Mouse (Mus musculus) limb, embryonic 13.5 days (tissue): ENCODE measurements at regions not wholly inside any gene's neighbourhood (a gene's known extent, or its start where the extent isn't known, plus 50 kb on each side); places are given as distances from the start of the nearest gene placed in this dataset.

Experiments used
- ATAC-seq: fragments of 200-750 bp; cut with Nextera tagmentation; 2 replicates; pipeline ENCODE4 v1.8.0; 2017; ENCODE audit warnings: low read depth, moderate number of reproducible peaks, moderate TSS enrichment; ENCODE audit not compliant: low FRiP score
- H3K27ac ChIP-seq: fragments of 300-500 bp; sonication (generic); 2 replicates; pipeline ENCODE4 v1.5.1; 2015; ENCODE audit warnings: inconsistent platforms, mild to moderate bottlenecking, moderate library complexity
- H3K27me3 ChIP-seq: fragments of 300-500 bp; sonication (generic); 2 replicates; pipeline ENCODE4 v1.6.1; 2015; ENCODE audit warnings: mild to moderate bottlenecking, inconsistent platforms
- H3K36me3 ChIP-seq: fragments of 300-500 bp; sonication (generic); 2 replicates; pipeline ENCODE4 v1.6.1; 2015; ENCODE audit warnings: inconsistent platforms, mild to moderate bottlenecking, moderate library complexity
- H3K4me1 ChIP-seq: fragments of 300-500 bp; sonication (generic); 2 replicates; pipeline ENCODE4 v1.6.1; 2015; ENCODE audit warnings: inconsistent platforms
- H3K4me2 ChIP-seq: fragments of 300-500 bp; sonication (generic); replicated peaks from 2 replicates; pipeline ENCODE4 v1.6.1; 2015; ENCODE audit warnings: inconsistent platforms, mild to moderate bottlenecking, moderate library complexity
- H3K4me3 ChIP-seq: fragments of 300-500 bp; sonication (generic); 2 replicates; pipeline ENCODE4 v1.5.1; 2015; ENCODE audit warnings: moderate library complexity, mild to moderate bottlenecking, inconsistent platforms
- H3K9ac ChIP-seq: fragments of 300-500 bp; sonication (generic); 2 replicates; pipeline ENCODE4 v1.6.1; 2015; ENCODE audit warnings: mild to moderate bottlenecking, inconsistent platforms
- H3K9me3 ChIP-seq: fragments of 300-500 bp; sonication (generic); 2 replicates; pipeline ENCODE4 v1.6.1; 2016; ENCODE audit warnings: inconsistent platforms
- WGBS: fragments of 180-500 bp; shearing (Covaris S2); methylation state at CpG from one replicate; pipeline ENCODE4 v1.1.7; 2015; 5-methylcytosine and 5-hydroxymethylcytosine counted together

GRCm38 (mm10) chr9:61815995-61816394 is 98.3 kb downstream of the Rplp1 start:
- no peak overlapping the region for H3K4me3 ChIP-seq
- no peak overlapping the region for H3K9ac ChIP-seq
- WGBS = 26% methylated on average over 10 of the region's 10 CpGs
- H3K4me1 ChIP-seq = peaks cover 13% of the 10 kb centered on the region
- H3K27ac ChIP-seq = no peak overlapping the region
- H3K36me3 ChIP-seq = no peaks in the 10 kb centered on the region
- no peaks in the 10 kb centered on the region for H3K9me3 ChIP-seq
- no peak overlapping the region for H3K4me2 ChIP-seq
- ATAC-seq = no peak
- peaks cover 3% of the 10 kb centered on the region for H3K27me3 ChIP-seq

- H3K4me1 ChIP-seq = peaks cover 18% of the 10 kb centered on the region
- H3K4me2 ChIP-seq = no peak overlapping the region
- H3K36me3 ChIP-seq = no peaks in the 10 kb centered on the region
- WGBS = 83% methylated on average over 3 of the region's 3 CpGs
- H3K27me3 ChIP-seq = peaks cover 3% of the 10 kb centered on the region
- H3K9ac ChIP-seq = no peak overlapping the region
- no peaks in the 10 kb centered on the region for H3K9me3 ChIP-seq
- no peak for ATAC-seq
- no peak overlapping the region for H3K4me3 ChIP-seq
- H3K27ac ChIP-seq = no peak overlapping the region
Observed at GRCm38 (mm10) chr9:61813291-61813690, 101.1 kb downstream of the Rplp1 start.

GRCm38 (mm10) chr9:61812315-61812714 is 102.0 kb downstream of the Rplp1 start:
- peaks cover 22% of the 10 kb centered on the region for H3K4me1 ChIP-seq
- H3K27ac ChIP-seq = no peak overlapping the region
- H3K9me3 ChIP-seq = no peaks in the 10 kb centered on the region
- no peak overlapping the region for H3K4me2 ChIP-seq
- no peak for ATAC-seq
- H3K36me3 ChIP-seq = no peaks in the 10 kb centered on the region
- peaks cover 3% of the 10 kb centered on the region for H3K27me3 ChIP-seq
- H3K9ac ChIP-seq = no peak overlapping the region
- no peak overlapping the region for H3K4me3 ChIP-seq
- 91% methylated on average over 9 of the region's 9 CpGs for WGBS

GRCm38 (mm10) chr9:61810456-61810855 is 103.9 kb downstream of the Rplp1 start:
- Histone ChIP-seq H3K27ac (no peak overlapping the region), H3K36me3 (no peaks in the 10 kb centered on the region), H3K9me3 (no peaks in the 10 kb centered on the region), H3K27me3 (no peaks in the 10 kb centered on the region), H3K4me1 (peaks cover 11% of the 10 kb centered on the region; the same call in 1 of the 2 replicates), H3K4me3 (no peak overlapping the region), H3K4me2 (no peak overlapping the region), H3K9ac (no peak overlapping the region)
- WGBS = 92% methylated on average over 4 of the region's 4 CpGs
- ATAC-seq = no peak

- Histone ChIP-seq H3K4me2 (no peak overlapping the region), H3K9me3 (no peaks in the 10 kb centered on the region), H3K27me3 (no peaks in the 10 kb centered on the region), H3K9ac (no peak overlapping the region), H3K36me3 (no peaks in the 10 kb centered on the region), H3K4me3 (no peak overlapping the region), H3K4me1 (peaks cover 8% of the 10 kb centered on the region; the same call in 1 of the 2 replicates), H3K27ac (peak overlapping the region; percentile 10; the same call in 1 of the 2 replicates)
- WGBS = 77% methylated on average over 12 of the region's 12 CpGs
- no peak; the same call in none of the 2 replicates for ATAC-seq
Observed at GRCm38 (mm10) chr9:61808351-61809225, 105.8 kb downstream of the Rplp1 start.

GRCm38 (mm10) chr9:61805971-61806370 is 108.4 kb downstream of the Rplp1 start:
- H3K27me3 ChIP-seq = no peaks in the 10 kb centered on the region
- no peak overlapping the region for H3K4me3 ChIP-seq
- no peaks in the 10 kb centered on the region for H3K36me3 ChIP-seq
- no peak for ATAC-seq
- no peak overlapping the region for H3K27ac ChIP-seq
- 80% methylated on average over 2 of the region's 2 CpGs for WGBS
- no peak overlapping the region for H3K9ac ChIP-seq
- H3K9me3 ChIP-seq = no peaks in the 10 kb centered on the region
- peaks cover 8% of the 10 kb centered on the region; the same call in 1 of the 2 replicates for H3K4me1 ChIP-seq
- no peak overlapping the region for H3K4me2 ChIP-seq

GRCm38 (mm10) chr9:61803555-61803954 is 110.8 kb downstream of the Rplp1 start:
- Histone ChIP-seq H3K4me3 (no peak overlapping the region), H3K9ac (no peak overlapping the region), H3K27ac (no peak overlapping the region), H3K9me3 (no peaks in the 10 kb centered on the region), H3K4me1 (peaks cover 6% of the 10 kb centered on the region; the same call in 1 of the 2 replicates), H3K36me3 (no peaks in the 10 kb centered on the region), H3K27me3 (no peaks in the 10 kb centered on the region), H3K4me2 (no peak overlapping the region)
- no peak for ATAC-seq
- 54% methylated on average over 3 of the region's 3 CpGs for WGBS

GRCm38 (mm10) chr9:61802694-61803093 is 111.6 kb downstream of the Rplp1 start:
- no peaks in the 10 kb centered on the region for H3K9me3 ChIP-seq
- ATAC-seq = no peak; the same call in 1 of the 2 replicates
- WGBS = 60% methylated on average over 5 of the region's 5 CpGs

GRCm38 (mm10) chr9:61799535-61799934 is 114.8 kb downstream of the Rplp1 start:
- no peak overlapping the region for H3K4me2 ChIP-seq
- 59% methylated on average over 1 of the region's 1 CpGs for WGBS
- no peak for ATAC-seq

More at GRCm38 (mm10) chr9:61802694-61803093, 111.6 kb downstream of the Rplp1 start:
- Histone ChIP-seq H3K9ac (no peak overlapping the region), H3K4me2 (no peak overlapping the region), H3K27ac (no peak overlapping the region), H3K27me3 (no peaks in the 10 kb centered on the region), H3K4me3 (no peak overlapping the region), H3K36me3 (no peaks in the 10 kb centered on the region), H3K4me1 (no peaks in the 10 kb centered on the region)

GRCm38 (mm10) chr9:61795910-61796309 is 118.4 kb downstream of the Rplp1 start:
- Histone ChIP-seq H3K36me3 (no peaks in the 10 kb centered on the region), H3K9ac (no peak overlapping the region), H3K4me2 (no peak overlapping the region), H3K27ac (no peak overlapping the region), H3K9me3 (peaks cover 4% of the 10 kb centered on the region; the same call in 1 of the 2 replicates), H3K27me3 (no peaks in the 10 kb centered on the region), H3K4me3 (no peak overlapping the region), H3K4me1 (0 out of 2 replicates have a peak, but pooled peaks cover 4% of the 10 kb centered on the region)
- ATAC-seq = no peak
- 71% methylated on average over 5 of the region's 5 CpGs for WGBS

More at GRCm38 (mm10) chr9:61799535-61799934, 114.8 kb downstream of the Rplp1 start:
- H3K27ac ChIP-seq = no peak overlapping the region
- H3K4me1 ChIP-seq = 0 out of 2 replicates have a peak, but pooled peaks cover 4% of the 10 kb centered on the region
- H3K27me3 ChIP-seq = no peaks in the 10 kb centered on the region
- no peaks in the 10 kb centered on the region for H3K9me3 ChIP-seq
- no peak overlapping the region for H3K4me3 ChIP-seq
- no peak overlapping the region for H3K9ac ChIP-seq
- no peaks in the 10 kb centered on the region for H3K36me3 ChIP-seq

- Histone ChIP-seq H3K27ac (no peak overlapping the region), H3K9me3 (peaks cover 4% of the 10 kb centered on the region; the same call in 1 of the 2 replicates), H3K4me1 (peaks cover 19% of the 10 kb centered on the region), H3K27me3 (0 out of 2 replicates have a peak, but pooled peaks cover under 1% of the 10 kb centered on the region), H3K36me3 (no peaks in the 10 kb centered on the region), H3K9ac (no peak overlapping the region), H3K4me3 (no peak overlapping the region), H3K4me2 (no peak overlapping the region)
- 86% methylated on average over 11 of the region's 11 CpGs for WGBS
- no peak for ATAC-seq
Observed at GRCm38 (mm10) chr9:61791435-61792064, 122.8 kb downstream of the Rplp1 start.

- no peak overlapping the region for H3K4me3 ChIP-seq
- ATAC-seq = no peak
- no peak overlapping the region for H3K27ac ChIP-seq
Observed at GRCm38 (mm10) chr9:61790849-61791248, 123.5 kb downstream of the Rplp1 start.

More at GRCm38 (mm10) chr9:61790849-61791248, 123.5 kb downstream of the Rplp1 start:
- H3K36me3 ChIP-seq = no peaks in the 10 kb centered on the region
- H3K27me3 ChIP-seq = 0 out of 2 replicates have a peak, but pooled peaks cover 3% of the 10 kb centered on the region
- H3K4me2 ChIP-seq = no peak overlapping the region
- H3K9me3 ChIP-seq = peaks cover 4% of the 10 kb centered on the region; the same call in 1 of the 2 replicates
- no peak overlapping the region for H3K9ac ChIP-seq
- 80% methylated on average over 2 of the region's 2 CpGs for WGBS
- peaks cover 16% of the 10 kb centered on the region for H3K4me1 ChIP-seq
